Mouse (Mus musculus): ENCODE data around the gene Cd40. TPM values are rescaled to one million over a fixed set of nuclear protein-coding genes. Genes with fewer than 3 reads are reported as not detected.

Cd40 gene
- polyA plus RNA-seq, 1 experiment from 2014 or later = 6.5 TPM

GRCm38 (mm10) chr2:165106585-165106984 is 51.2 kb downstream of the Cd40 start:
- Histone ChIP-seq H3K4me2 (replicated peaks) (no peak overlapping the region), H3K27me3 (peaks cover 80% of the 10 kb centered on the region), H3K9ac (no peak overlapping the region), H3K4me1 (no peaks in the 10 kb centered on the region), H3K9me3 (no peaks in the 10 kb centered on the region), H3K4me3 (no peak overlapping the region), H3K27ac (no peak overlapping the region), H3K36me3 (no peaks in the 10 kb centered on the region)
- ATAC-seq (ENCODE audit: insufficient number of reproducible peaks, insufficient read depth, low FRiP score, low TSS enrichment) = no peak
- WGBS = 21% methylated on average over 18 of the region's 18 CpGs

DNA sequence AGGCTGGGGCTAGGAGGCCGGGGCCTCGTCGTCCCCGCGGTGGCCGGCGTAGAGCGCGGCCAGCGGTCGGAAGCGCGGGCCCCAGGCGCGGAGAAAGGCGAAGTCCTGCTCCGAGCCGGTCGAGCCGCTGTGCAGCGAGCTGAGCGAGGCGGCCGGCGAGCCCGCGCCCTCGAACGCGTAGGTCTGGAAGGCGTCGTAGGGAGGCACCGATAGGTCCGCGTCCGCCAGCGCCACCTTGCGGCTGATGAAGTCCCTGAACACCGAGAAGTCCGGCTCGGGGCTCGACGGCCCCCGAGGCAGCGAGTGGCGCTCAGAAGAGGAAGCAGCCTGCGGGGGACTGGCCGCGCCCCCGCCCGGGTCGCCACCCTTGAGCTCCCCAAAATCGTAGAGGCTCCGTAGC is 56.7 kb downstream of the Cd40 start:
- Histone ChIP-seq H3K4me2 (replicated peaks) (peak overlapping the region; percentile 15; the same call in 1 of the 2 replicates), H3K9ac (0 out of 2 replicates have a peak overlapping the region, but pooled peaks have one; percentile 40), H3K27me3 (peaks cover 96% of the 10 kb centered on the region), H3K27ac (no peak overlapping the region), H3K36me3 (no peaks in the 10 kb centered on the region), H3K9me3 (no peaks in the 10 kb centered on the region), H3K4me3 (peak overlapping the region; percentile 19; the same call in 1 of the 2 replicates), H3K4me1 (peaks cover 2% of the 10 kb centered on the region; the same call in 1 of the 2 replicates)
- ATAC-seq (ENCODE audit: insufficient number of reproducible peaks, insufficient read depth, low FRiP score, low TSS enrichment) = peak; percentile 76
- WGBS = under 1% methylated on average over 54 of the region's 54 CpGs

DNA sequence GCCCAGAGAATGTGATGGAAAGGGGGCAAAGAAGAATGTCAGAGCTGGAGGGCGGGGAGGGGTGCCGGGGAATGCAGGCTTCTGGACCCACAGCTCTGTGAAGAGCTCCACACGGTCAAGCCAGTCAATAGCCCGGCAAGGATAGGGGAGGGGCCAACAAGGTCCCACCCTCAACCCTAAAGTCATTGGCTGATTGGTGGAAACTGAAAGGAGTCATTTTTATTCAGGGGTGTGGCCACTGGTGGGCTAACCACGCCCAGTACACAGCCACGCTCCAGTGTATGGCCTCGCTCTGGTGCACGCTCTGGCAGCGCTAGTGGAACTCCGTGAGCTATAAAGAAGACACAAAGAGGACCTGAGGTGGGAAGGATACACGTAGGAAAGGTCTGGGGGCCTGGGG is 58.3 kb downstream of the Cd40 start:
- H3K4me3 ChIP-seq = no peak overlapping the region
- H3K9me3 ChIP-seq = no peaks in the 10 kb centered on the region
- no peak overlapping the region for H3K4me2 ChIP-seq (replicated peaks)
- H3K27ac ChIP-seq = no peak overlapping the region
- H3K27me3 ChIP-seq = peaks cover 90% of the 10 kb centered on the region
- no peaks in the 10 kb centered on the region for H3K36me3 ChIP-seq
- no peak overlapping the region for H3K9ac ChIP-seq
- H3K4me1 ChIP-seq = peaks cover 2% of the 10 kb centered on the region; the same call in 1 of the 2 replicates
- 19% methylated on average over 11 of the region's 11 CpGs for WGBS
- peak; percentile 31; the same call in 1 of the 2 replicates for ATAC-seq (ENCODE audit: insufficient number of reproducible peaks, insufficient read depth, low FRiP score, low TSS enrichment)

- no peaks in the 10 kb centered on the region for H3K9me3 ChIP-seq
- ATAC-seq (ENCODE audit: insufficient number of reproducible peaks, insufficient read depth, low FRiP score, low TSS enrichment) = no peak
- H3K4me3 ChIP-seq = no peak overlapping the region
- WGBS = 71% methylated on average over 9 of the region's 9 CpGs
- H3K4me2 ChIP-seq (replicated peaks) = no peak overlapping the region; the same call in 1 of the 2 replicates
- peaks cover 30% of the 10 kb centered on the region for H3K27me3 ChIP-seq
- no peak overlapping the region for H3K9ac ChIP-seq
- H3K4me1 ChIP-seq = peaks cover 6% of the 10 kb centered on the region
- no peaks in the 10 kb centered on the region for H3K36me3 ChIP-seq
- no peak overlapping the region for H3K27ac ChIP-seq
These were observed 65.3 kb downstream of the Cd40 start for GRCm38 (mm10) chr2:165120765-165121164.

- 34% methylated on average over 10 of the region's 10 CpGs for WGBS
These were observed 65.9 kb downstream of the Cd40 start for GRCm38 (mm10) chr2:165121206-165121840.

More at GRCm38 (mm10) chr2:165121206-165121840, 65.9 kb downstream of the Cd40 start:
- Histone ChIP-seq H3K9ac (no peak overlapping the region), H3K4me3 (no peak overlapping the region), H3K36me3 (no peaks in the 10 kb centered on the region), H3K4me1 (peaks cover 6% of the 10 kb centered on the region), H3K27me3 (peaks cover 25% of the 10 kb centered on the region), H3K9me3 (no peaks in the 10 kb centered on the region), H3K27ac (no peak overlapping the region), H3K4me2 (replicated peaks) (no peak overlapping the region; the same call in 1 of the 2 replicates)
- ATAC-seq (ENCODE audit: insufficient number of reproducible peaks, insufficient read depth, low FRiP score, low TSS enrichment) = no peak

Other genes with a start within 250 kb of the Cd40 start
- 17.9 and 20.8 TPM in 2 replicates for gene Zswim1, start 232.9 kb upstream of the Cd40 start, polyA plus RNA-seq (2016; fragmentation: Nextera tagmentation; extraction: Ambion mirVana)
- gene Spata25, start 227.1 kb upstream of the Cd40 start, polyA plus RNA-seq (2016; fragmentation: Nextera tagmentation; extraction: Ambion mirVana) = 0.22 TPM in 1 of 2 replicates, not detected in the other
- gene Ctsa, start 222.8 kb upstream of the Cd40 start, polyA plus RNA-seq (2016; fragmentation: Nextera tagmentation; extraction: Ambion mirVana) = 120 and 124 TPM in 2 replicates
- 6.7 and 7.4 TPM in 2 replicates for gene Neurl2, start 222.2 kb upstream of the Cd40 start, polyA plus RNA-seq (2016; fragmentation: Nextera tagmentation; extraction: Ambion mirVana)
- gene Pltp, start 197.9 kb upstream of the Cd40 start, polyA plus RNA-seq (2016; fragmentation: Nextera tagmentation; extraction: Ambion mirVana) = 57.8 and 59.4 TPM in 2 replicates
- gene Pcif1, start 176.3 kb upstream of the Cd40 start, polyA plus RNA-seq (2016; fragmentation: Nextera tagmentation; extraction: Ambion mirVana) = 83.0 and 89.9 TPM in 2 replicates
- gene Zfp335, start 143.9 kb upstream of the Cd40 start, polyA plus RNA-seq (2016; fragmentation: Nextera tagmentation; extraction: Ambion mirVana) = 16.9 and 17.4 TPM in 2 replicates
- 4.5 and 4.6 TPM in 2 replicates for gene Mmp9, start 114.8 kb upstream of the Cd40 start, polyA plus RNA-seq (2016; fragmentation: Nextera tagmentation; extraction: Ambion mirVana)
- gene Slc12a5, start 94.8 kb upstream of the Cd40 start, polyA plus RNA-seq (2016; fragmentation: Nextera tagmentation; extraction: Ambion mirVana) = 1.9 and 2.0 TPM in 2 replicates
- gene Ncoa5, start 20.8 kb upstream of the Cd40 start, polyA plus RNA-seq (2016; fragmentation: Nextera tagmentation; extraction: Ambion mirVana) = 112 and 119 TPM in 2 replicates
- not detected in 2 replicates for gene 1700025C18Rik, start 35.1 kb downstream of the Cd40 start, polyA plus RNA-seq (2016; fragmentation: Nextera tagmentation; extraction: Ambion mirVana)
- 1.4 and 1.9 TPM in 2 replicates for gene Cdh22, start 179.2 kb downstream of the Cd40 start, polyA plus RNA-seq (2016; fragmentation: Nextera tagmentation; extraction: Ambion mirVana)
- 52.8 and 57.0 TPM in 2 replicates for gene Slc35c2, start 232.2 kb downstream of the Cd40 start, polyA plus RNA-seq (2016; fragmentation: Nextera tagmentation; extraction: Ambion mirVana)

Data from embryonic facial prominence, embryonic 12.5 days (tissue).